Mouse (Mus musculus): ENCODE data around the gene Ano1. TPM values are rescaled to one million over a fixed set of nuclear protein-coding genes. Genes with fewer than 3 reads are reported as not detected.

Gene Ano1
- total RNA-seq (2023), result 1.7 TPM

DNA sequence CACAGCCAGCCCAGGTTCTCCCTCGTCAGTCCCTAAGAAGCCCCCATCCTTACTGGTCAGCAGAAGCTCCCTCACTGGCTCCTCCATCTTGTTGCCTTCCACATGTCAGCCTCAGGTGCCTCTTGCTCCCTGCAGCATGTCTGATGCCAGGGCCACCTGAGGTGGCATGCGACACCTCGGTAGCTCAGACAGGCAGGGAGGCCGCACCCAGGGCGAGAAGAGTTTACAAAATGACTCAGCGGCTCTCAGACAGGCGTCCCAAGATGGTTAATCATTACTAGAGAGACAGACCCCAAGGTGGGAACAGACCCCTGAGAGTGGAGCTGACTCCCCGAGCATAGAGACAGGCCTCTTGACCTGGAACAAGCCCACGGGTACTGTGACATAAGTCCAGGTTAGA lies at the start of gene Ano1:
TSS of gene Ano1 (minus strand) at position 142 of the 400 bp plus-strand sequence.

DNA sequence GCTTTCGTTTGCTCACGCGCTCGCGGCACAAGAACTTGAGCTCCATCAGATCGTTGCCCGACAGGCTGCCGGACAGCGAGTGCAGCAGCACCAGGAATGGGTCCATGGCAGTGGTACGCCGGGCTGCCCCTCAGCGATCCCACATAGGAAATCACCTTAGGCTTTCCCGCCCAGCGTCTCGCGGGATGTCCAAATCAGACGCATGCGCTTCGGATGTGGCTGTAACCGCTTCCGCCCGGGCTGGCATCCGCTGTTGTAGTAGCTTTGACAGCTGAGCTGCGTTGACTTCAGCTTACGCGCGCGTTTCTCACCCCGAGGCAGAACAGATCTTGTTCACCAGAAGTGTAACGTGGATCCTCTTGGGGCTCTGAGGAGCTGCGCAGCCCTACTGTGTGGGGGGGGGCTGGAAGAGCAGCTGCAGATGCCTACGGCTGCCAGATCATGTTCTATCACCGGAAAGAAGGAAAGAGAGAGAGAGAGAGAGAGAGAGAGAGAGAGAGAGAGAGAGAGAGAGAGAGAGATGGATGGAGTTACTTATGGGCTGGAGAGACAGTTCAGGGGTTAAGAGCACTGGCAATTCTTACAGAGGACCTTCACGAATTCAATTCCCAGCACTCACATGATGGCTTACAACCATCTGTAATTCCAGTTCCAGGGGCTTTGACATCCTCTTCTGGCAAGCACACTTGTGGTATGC lies 169.3 kb downstream of the Ano1 start, which contains the start of gene Fadd:
TSS of gene Fadd (minus strand) at position 180 of the 697 bp plus-strand sequence.

GRCm38 (mm10) chr7:144553237-144554122 lies 198.3 kb downstream of the Ano1 start, which contains the start of gene Ppfia1:
Gene Ppfia1 (minus strand): TSS chr7:144553729.

Other genes starting within 250 kb of the Ano1 start
- 101 TPM for gene Ppfia1, start 198.2 kb downstream of the Ano1 start, total RNA-seq (2023)
- 6.0 TPM for gene Fadd, start 169.5 kb downstream of the Ano1 start, total RNA-seq (2023)
- gene Fgf3, start 86.1 kb upstream of the Ano1 start, total RNA-seq (2023), result not detected
- gene Fgf4, start 95.4 kb upstream of the Ano1 start, total RNA-seq (2023), result not detected
- not detected for gene Fgf15, start 144.6 kb upstream of the Ano1 start, total RNA-seq (2023)
- gene LTO1, start 163.1 kb upstream of the Ano1 start, total RNA-seq (2023), result 38.6 TPM
- 1.9 TPM for gene Ccnd1, start 188.0 kb upstream of the Ano1 start, total RNA-seq (2023)

Measured in CD4-positive naive resting alpha-beta T cell, adult 57 days (primary cell).